Mouse (Mus musculus): Measurements from ENCODE around the gene Ehd2. TPM values are rescaled to one million over a fixed set of nuclear protein-coding genes. Genes with fewer than 3 reads are reported as not detected.

Ehd2 gene
- polyA plus RNA-seq, 1 experiment, result 232 TPM

- TF ChIP-seq CTCF (IDR thresholded peaks at IDR 0.05; ENCODE audit: insufficient read depth, low read length) (no peak), POLR2A (IDR thresholded peaks at IDR 0.05; ENCODE audit: borderline replicate concordance, extremely low read depth, low read depth, low read length) (no peak)
- no peak for DNase-seq
- 59% methylated on average over 12 of the region's 12 CpGs for WGBS
Observed at GRCm38 (mm10) chr7:16004177-16004856, 37.0 kb upstream of the Ehd2 start.

GRCm38 (mm10) chr7:16003032-16003431 is 35.7 kb upstream of the Ehd2 start:
- 47% methylated on average over 4 of the region's 4 CpGs for WGBS

More at GRCm38 (mm10) chr7:16004177-16004856, 37.0 kb upstream of the Ehd2 start:
- H3K4me1 ChIP-seq (ENCODE audit: control insufficient read depth, insufficient read depth, low read length), result peaks cover 16% of the 10 kb centered on the region
- H3K4me3 ChIP-seq (replicated peaks; ENCODE audit: extremely low read depth, low read depth, low read length), result no peak overlapping the region

DNA sequence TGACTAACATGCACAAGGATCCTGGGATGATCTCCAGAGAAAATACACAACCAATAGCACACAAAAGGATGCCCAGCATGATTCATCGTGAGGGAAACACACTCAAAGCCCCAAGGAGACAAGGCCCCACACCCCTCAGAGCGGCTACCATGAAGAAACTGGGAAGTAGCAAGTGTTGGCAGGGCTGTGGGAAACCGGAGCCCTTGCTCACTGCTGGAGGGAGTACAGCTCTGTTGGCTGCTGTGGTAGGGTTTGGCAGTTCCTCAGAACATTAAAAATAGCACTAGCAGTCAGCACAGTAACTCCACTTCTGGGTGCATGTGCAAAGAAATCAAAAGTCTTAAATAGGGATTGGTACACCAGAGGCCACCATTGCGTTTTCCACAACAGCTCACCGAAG is 34.8 kb upstream of the Ehd2 start:
- no peak overlapping the region for H3K4me3 ChIP-seq (replicated peaks; ENCODE audit: extremely low read depth, low read depth, low read length)
- TF ChIP-seq POLR2A (IDR thresholded peaks at IDR 0.05; ENCODE audit: borderline replicate concordance, extremely low read depth, low read depth, low read length) (no peak), CTCF (IDR thresholded peaks at IDR 0.05; ENCODE audit: insufficient read depth, low read length) (no peak)
- 27% methylated on average over 5 of the region's 5 CpGs for WGBS
- peak; percentile 28 for DNase-seq
- H3K4me1 ChIP-seq (ENCODE audit: control insufficient read depth, insufficient read depth, low read length), result peaks cover 16% of the 10 kb centered on the region

More at GRCm38 (mm10) chr7:16003032-16003431, 35.7 kb upstream of the Ehd2 start:
- no peak for DNase-seq
- Histone ChIP-seq H3K4me1 (ENCODE audit: control insufficient read depth, insufficient read depth, low read length) (peaks cover 16% of the 10 kb centered on the region), H3K4me3 (replicated peaks; ENCODE audit: extremely low read depth, low read depth, low read length) (no peak overlapping the region)
- TF ChIP-seq CTCF (IDR thresholded peaks at IDR 0.05; ENCODE audit: insufficient read depth, low read length) (no peak), POLR2A (IDR thresholded peaks at IDR 0.05; ENCODE audit: borderline replicate concordance, extremely low read depth, low read depth, low read length) (no peak)

- no peak for DNase-seq
- WGBS, result 85% methylated on average over 1 of the region's 1 CpGs
- no peak overlapping the region for H3K4me3 ChIP-seq (replicated peaks; ENCODE audit: extremely low read depth, low read depth, low read length)
Observed at GRCm38 (mm10) chr7:16001691-16002090, 34.3 kb upstream of the Ehd2 start.

DNA sequence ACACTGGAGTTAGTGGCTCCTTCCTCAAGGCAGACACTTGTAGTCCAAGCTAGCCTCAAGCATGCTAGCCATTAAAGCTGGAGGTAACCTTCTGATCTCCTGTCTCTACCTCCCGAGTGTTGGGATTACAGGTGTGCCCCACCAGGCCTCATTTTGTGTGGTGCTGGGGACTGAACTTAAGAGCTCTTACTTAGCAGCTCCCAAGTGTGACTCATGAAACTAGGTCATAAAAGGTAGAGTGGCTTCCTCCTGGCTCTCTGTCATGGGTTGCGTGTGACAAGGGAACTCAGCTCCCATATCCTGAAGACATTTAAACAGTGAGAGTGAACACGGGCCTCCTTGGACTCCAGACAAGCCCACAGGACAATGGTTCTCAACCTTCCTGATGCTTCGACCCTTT is 26.4 kb upstream of the Ehd2 start:
- 71% methylated on average over 4 of the region's 4 CpGs for WGBS
- TF ChIP-seq POLR2A (IDR thresholded peaks at IDR 0.05; ENCODE audit: borderline replicate concordance, extremely low read depth, low read depth, low read length) (no peak), CTCF (IDR thresholded peaks at IDR 0.05; ENCODE audit: insufficient read depth, low read length) (no peak)
- Histone ChIP-seq H3K4me3 (replicated peaks; ENCODE audit: extremely low read depth, low read depth, low read length) (no peak overlapping the region), H3K4me1 (ENCODE audit: control insufficient read depth, insufficient read depth, low read length) (no peaks in the 10 kb centered on the region)
- no peak for DNase-seq

More at GRCm38 (mm10) chr7:16001691-16002090, 34.3 kb upstream of the Ehd2 start:
- TF ChIP-seq CTCF (IDR thresholded peaks at IDR 0.05; ENCODE audit: insufficient read depth, low read length) (no peak), POLR2A (IDR thresholded peaks at IDR 0.05; ENCODE audit: borderline replicate concordance, extremely low read depth, low read depth, low read length) (no peak)
- H3K4me1 ChIP-seq (ENCODE audit: control insufficient read depth, insufficient read depth, low read length), result peaks cover 16% of the 10 kb centered on the region

GRCm38 (mm10) chr7:15993152-15993551 is 25.8 kb upstream of the Ehd2 start:
- DNase-seq, result no peak
- Histone ChIP-seq H3K4me1 (ENCODE audit: control insufficient read depth, insufficient read depth, low read length) (no peaks in the 10 kb centered on the region), H3K4me3 (replicated peaks; ENCODE audit: extremely low read depth, low read depth, low read length) (no peak overlapping the region)
- TF ChIP-seq POLR2A (IDR thresholded peaks at IDR 0.05; ENCODE audit: borderline replicate concordance, extremely low read depth, low read depth, low read length) (no peak), CTCF (IDR thresholded peaks at IDR 0.05; ENCODE audit: insufficient read depth, low read length) (no peak)
- 76% methylated on average over 3 of the region's 3 CpGs for WGBS

DNA sequence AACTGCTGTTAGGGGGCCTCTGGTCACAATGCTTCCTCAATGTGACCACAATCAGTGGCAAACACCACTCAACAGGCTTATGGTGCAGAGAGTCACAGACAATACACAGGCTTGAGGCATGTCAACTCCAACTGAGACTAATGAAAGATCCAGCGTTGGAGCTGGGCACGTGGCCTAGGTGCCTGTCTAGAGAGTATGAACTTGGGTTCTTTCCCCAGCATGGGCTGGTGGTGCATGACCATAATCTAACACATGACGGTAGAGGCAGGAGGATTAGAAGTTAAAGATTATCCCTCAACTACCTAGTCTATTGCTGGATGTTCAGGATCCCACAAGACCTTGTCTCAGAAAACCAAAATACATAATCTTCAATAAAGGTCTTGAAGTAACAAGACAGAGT is 24.4 kb upstream of the Ehd2 start:
- 90% methylated on average over 3 of the region's 3 CpGs for WGBS
- Histone ChIP-seq H3K4me1 (ENCODE audit: control insufficient read depth, insufficient read depth, low read length) (no peaks in the 10 kb centered on the region), H3K4me3 (replicated peaks; ENCODE audit: extremely low read depth, low read depth, low read length) (no peak overlapping the region)
- TF ChIP-seq CTCF (IDR thresholded peaks at IDR 0.05; ENCODE audit: insufficient read depth, low read length), result no peak
- no peak for TF ChIP-seq POLR2A (IDR thresholded peaks at IDR 0.05; ENCODE audit: borderline replicate concordance, extremely low read depth, low read depth, low read length)
- no peak for DNase-seq

GRCm38 (mm10) chr7:15987661-15988356 is 20.4 kb upstream of the Ehd2 start:
- Histone ChIP-seq H3K4me1 (ENCODE audit: control insufficient read depth, insufficient read depth, low read length) (no peaks in the 10 kb centered on the region), H3K4me3 (replicated peaks; ENCODE audit: extremely low read depth, low read depth, low read length) (no peak overlapping the region)
- DNase-seq, result no peak
- TF ChIP-seq POLR2A (IDR thresholded peaks at IDR 0.05; ENCODE audit: borderline replicate concordance, extremely low read depth, low read depth, low read length) (no peak), CTCF (IDR thresholded peaks at IDR 0.05; ENCODE audit: insufficient read depth, low read length) (no peak)
- 88% methylated on average over 16 of the region's 16 CpGs for WGBS

DNA sequence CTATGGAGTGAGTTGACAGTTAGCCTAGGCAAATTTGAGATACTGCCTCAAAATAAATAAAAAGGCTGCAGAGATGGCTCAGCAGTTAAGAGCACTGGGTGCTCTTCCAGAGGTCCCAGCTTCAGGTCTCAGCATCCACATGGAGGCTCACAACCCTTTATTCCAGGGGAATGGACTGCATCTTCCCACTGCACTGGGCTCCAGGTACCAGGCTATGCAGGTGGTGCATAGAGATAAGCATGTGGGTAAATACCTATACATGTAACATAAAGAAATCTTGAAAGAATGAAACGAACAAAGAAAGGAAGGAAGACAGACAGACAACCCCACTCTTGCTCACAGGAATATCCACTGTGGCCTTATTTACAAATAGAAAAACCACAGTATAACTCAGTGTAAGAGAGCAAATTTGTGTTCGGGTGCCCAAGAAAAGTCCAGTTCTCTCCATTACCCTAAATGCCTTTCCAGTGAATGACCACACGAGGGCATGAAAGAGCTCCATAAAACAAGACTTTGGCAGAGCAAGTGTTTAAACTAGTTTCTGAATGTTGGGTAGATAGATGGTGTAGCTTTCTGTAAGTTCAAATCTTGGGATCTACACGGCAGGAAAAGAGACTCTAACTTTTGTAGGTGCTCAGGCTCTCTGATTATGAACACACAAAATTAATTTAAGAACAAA is 15.5 kb upstream of the Ehd2 start:
- Histone ChIP-seq H3K4me3 (replicated peaks; ENCODE audit: extremely low read depth, low read depth, low read length) (no peak overlapping the region), H3K4me1 (ENCODE audit: control insufficient read depth, insufficient read depth, low read length) (peaks cover 4% of the 10 kb centered on the region)
- WGBS, result 24% methylated on average over 4 of the region's 4 CpGs
- no peak for DNase-seq
- TF ChIP-seq POLR2A (IDR thresholded peaks at IDR 0.05; ENCODE audit: borderline replicate concordance, extremely low read depth, low read depth, low read length), result no peak
- TF ChIP-seq CTCF (IDR thresholded peaks at IDR 0.05; ENCODE audit: insufficient read depth, low read length), result peak; percentile 33; the same call in 1 of the 2 replicates
